Mouse (Mus musculus) thymus, adult 2 months (tissue): Measurements from ENCODE around the gene Nrap. TPM values are rescaled to one million over a fixed set of nuclear protein-coding genes. Genes with fewer than 3 reads are reported as not detected.
"Not testable (repeated sequence)": the region's sequence is repeated elsewhere in the genome, so short reads cannot be mapped to it uniquely, and the experiment has no call there.

ENCODE experiments used
- DNase-seq: peaks from one replicate; pipeline ENCODE4 v3.0.0; 2021
- H3K27ac ChIP-seq: fragments of 200-500 bp; 2 replicates; pipeline ENCODE4 v1.5.1; 2012; ENCODE audit warnings: low read length, control low read depth; ENCODE audit not compliant: control insufficient read depth, insufficient read depth
- H3K27me3 ChIP-seq: fragments of 200-500 bp; 2 replicates; pipeline ENCODE4 v1.6.1; 2012; ENCODE audit warnings: mild to moderate bottlenecking, low read length, moderate library complexity, mixed read lengths; ENCODE audit not compliant: control insufficient read depth, insufficient read depth
- H3K36me3 ChIP-seq: fragments of 200-500 bp; 2 replicates; pipeline ENCODE4 v1.6.1; 2012; ENCODE audit warnings: mild to moderate bottlenecking, low read length, moderate library complexity; ENCODE audit not compliant: control insufficient read depth, insufficient read depth
- H3K4me1 ChIP-seq: fragments of 200-500 bp; replicated peaks from 2 replicates; pipeline ENCODE4 v1.6.1; 2012; ENCODE audit warnings: low read length; ENCODE audit not compliant: control insufficient read depth, insufficient read depth
- H3K4me3 ChIP-seq: fragments of 200-500 bp; 2 replicates; pipeline ENCODE4 v1.5.1; 2012; ENCODE audit warnings: mild to moderate bottlenecking, low read length, control low read depth, moderate library complexity; ENCODE audit not compliant: control insufficient read depth, insufficient read depth
- CTCF ChIP-seq: fragments of 200-500 bp; IDR thresholded peaks from 2 replicates; pipeline ENCODE4 v1.5.1; 2012; ENCODE audit warnings: mild to moderate bottlenecking, control low read depth, low read length, moderate library complexity, borderline replicate concordance; ENCODE audit not compliant: control insufficient read depth, poor library complexity, insufficient read depth; ENCODE audit errors: extremely low read depth
- POLR2A ChIP-seq: fragments of 200-500 bp; IDR thresholded peaks from 2 replicates; pipeline ENCODE4 v1.6.1; 2012; ENCODE audit warnings: mild to moderate bottlenecking, low read length, control low read depth, moderate library complexity; ENCODE audit not compliant: control insufficient read depth, poor library complexity, insufficient read depth; ENCODE audit errors: extremely low read depth
- WGBS: fragments of 180-500 bp; shearing (Covaris S2); methylation state at CpG from one replicate; pipeline ENCODE4 v1.1.7; 2018; 5-methylcytosine and 5-hydroxymethylcytosine counted together
- polyA plus RNA-seq: library from polyadenylated mRNA; depleted of rRNA; stranded (reverse); fragments of >200 nt; gene quantifications from 2 replicates; pipeline ENCODE4 v1.2.3, GENCODE M21; 2012

Gene Nrap
- polyA plus RNA-seq, 1 experiment: 4.3 TPM

- no peak for TF ChIP-seq CTCF
- TF ChIP-seq POLR2A: no peak
- 88% methylated on average over 9 of the region's 9 CpGs for WGBS
- Histone ChIP-seq H3K4me1 (no peaks in the 10 kb centered on the region), H3K27ac (no peak overlapping the region), H3K4me3 (no peak overlapping the region), H3K36me3 (no peaks in the 10 kb centered on the region), H3K27me3 (no peaks in the 10 kb centered on the region)
- DNase-seq: no peak
Observed at GRCm38 (mm10) chr19:56419452-56419851, 29.6 kb upstream of the Nrap start.

- no peaks in the 10 kb centered on the region for H3K36me3 ChIP-seq
- H3K27me3 ChIP-seq: no peaks in the 10 kb centered on the region
- no peak overlapping the region for H3K4me3 ChIP-seq
- no peak for TF ChIP-seq POLR2A
- TF ChIP-seq CTCF: no peak
- no peaks in the 10 kb centered on the region for H3K4me1 ChIP-seq
- DNase-seq: no peak
- H3K27ac ChIP-seq: no peak overlapping the region
- WGBS: 91% methylated on average over 4 of the region's 4 CpGs
Observed at GRCm38 (mm10) chr19:56418404-56418803, 28.6 kb upstream of the Nrap start.

GRCm38 (mm10) chr19:56409884-56410283, 20.0 kb upstream of the Nrap start:
- not testable (repeated sequence) for H3K4me3 ChIP-seq, DNase-seq, H3K27me3 ChIP-seq, H3K27ac ChIP-seq, H3K4me1 ChIP-seq, H3K36me3 ChIP-seq
- 98% methylated on average over 4 of the region's 4 CpGs for WGBS

- WGBS: 98% methylated on average over 7 of the region's 7 CpGs
- H3K27ac ChIP-seq: no peak overlapping the region
- no peak for DNase-seq
Observed at GRCm38 (mm10) chr19:56406581-56406980, 16.7 kb upstream of the Nrap start.

GRCm38 (mm10) chr19:56405824-56406223, 16.0 kb upstream of the Nrap start:
- 98% methylated on average over 4 of the region's 4 CpGs for WGBS
- Histone ChIP-seq H3K36me3 (peaks cover 8% of the 10 kb centered on the region; the same call in 1 of the 2 replicates), H3K4me3 (no peak overlapping the region), H3K27ac (no peak overlapping the region), H3K27me3 (no peaks in the 10 kb centered on the region), H3K4me1 (no peaks in the 10 kb centered on the region)
- TF ChIP-seq CTCF (no peak), POLR2A (no peak)
- no peak for DNase-seq

More at GRCm38 (mm10) chr19:56406581-56406980, 16.7 kb upstream of the Nrap start:
- no peaks in the 10 kb centered on the region for H3K27me3 ChIP-seq
- H3K36me3 ChIP-seq: peaks cover 8% of the 10 kb centered on the region; the same call in 1 of the 2 replicates
- no peak for TF ChIP-seq CTCF
- no peak for TF ChIP-seq POLR2A
- no peak overlapping the region for H3K4me3 ChIP-seq
- no peaks in the 10 kb centered on the region for H3K4me1 ChIP-seq

GRCm38 (mm10) chr19:56401864-56402263, 12.0 kb upstream of the Nrap start:
- 98% methylated on average over 6 of the region's 6 CpGs for WGBS
- Histone ChIP-seq H3K4me1 (peaks cover 10% of the 10 kb centered on the region; the same call in 1 of the 2 replicates), H3K36me3 (no peaks in the 10 kb centered on the region; the same call in 1 of the 2 replicates), H3K27me3 (no peaks in the 10 kb centered on the region), H3K4me3 (no peak overlapping the region), H3K27ac (no peak overlapping the region)
- no peak for TF ChIP-seq POLR2A
- DNase-seq: no peak

- no peak overlapping the region for H3K27ac ChIP-seq
- no peak for TF ChIP-seq POLR2A
- TF ChIP-seq CTCF: no peak
- peak; percentile 79 for DNase-seq
- no peaks in the 10 kb centered on the region; the same call in 1 of the 2 replicates for H3K36me3 ChIP-seq
- no peak overlapping the region for H3K4me3 ChIP-seq
- H3K27me3 ChIP-seq: no peaks in the 10 kb centered on the region
- peaks cover 16% of the 10 kb centered on the region for H3K4me1 ChIP-seq
- 54% methylated on average over 14 of the region's 14 CpGs for WGBS
Observed at GRCm38 (mm10) chr19:56400200-56400599, 10.4 kb upstream of the Nrap start.
